Mouse (Mus musculus) myocyte (in vitro differentiated cells): ENCODE measurements around the gene Vkorc1. TPM values are rescaled to one million over a fixed set of nuclear protein-coding genes. Genes with fewer than 3 reads are reported as not detected.
"Not testable (repeated sequence)": the region's sequence is repeated elsewhere in the genome, so short reads cannot be mapped to it uniquely, and the experiment has no call there.

Source experiments
- H3K27me3 ChIP-seq: one replicate; pipeline ENCODE4 v1.6.1; 2011; ENCODE audit not compliant: control insufficient read depth, insufficient read depth, insufficient read length
- H3K36me3 ChIP-seq: one replicate; pipeline ENCODE4 v1.6.1; 2011; ENCODE audit not compliant: control insufficient read depth, insufficient read depth
- H3K4me2 ChIP-seq: one replicate; pipeline ENCODE4 v1.6.1; 2011; ENCODE audit warnings: low read depth, control low read depth
- H3K4me3 ChIP-seq: one replicate; pipeline ENCODE4 v1.5.1; 2011; ENCODE audit warnings: mild to moderate bottlenecking, control low read depth, moderate library complexity
- H3K79me2 ChIP-seq: one replicate; pipeline ENCODE4 v1.6.1; 2011; ENCODE audit not compliant: control insufficient read depth, insufficient read depth
- H3ac ChIP-seq: one replicate; pipeline ENCODE4 v1.6.1; 2011; ENCODE audit not compliant: control insufficient read depth, insufficient read length
- CEBPB ChIP-seq: IDR thresholded peaks from 2 replicates; pipeline ENCODE4 v1.6.1; 2011; ENCODE audit warnings: mild to moderate bottlenecking, moderate library complexity; ENCODE audit not compliant: poor library complexity, insufficient read depth, severe bottlenecking
- E2F4 ChIP-seq: IDR thresholded peaks from one replicate; pipeline ENCODE4 v1.6.1; 2011; ENCODE audit warnings: mild to moderate bottlenecking, control low read depth, moderate library complexity; ENCODE audit not compliant: insufficient read depth
- MAX ChIP-seq: IDR thresholded peaks from one replicate; pipeline ENCODE4 v1.6.1; 2011; ENCODE audit warnings: low read depth, mild to moderate bottlenecking, control low read depth
- MYOD1 ChIP-seq, 3 experiments: IDR thresholded peaks; one replicate each; pipeline ENCODE4 v1.6.1; 2011; ENCODE audit warnings: control low read depth in 2 of 3, low read depth in 2 of 3, mild to moderate bottlenecking in 2 of 3, moderate library complexity in 1 of 3; ENCODE audit not compliant: insufficient read length in 2 of 3, control insufficient read depth in 1 of 3
- MYOG ChIP-seq, 3 experiments: IDR thresholded peaks; one replicate each; pipeline ENCODE4 v1.6.1; 2011; ENCODE audit warnings: control low read depth in 2 of 3, low read depth in 2 of 3, mild to moderate bottlenecking in 2 of 3; ENCODE audit not compliant: insufficient read length in 2 of 3, control insufficient read depth in 1 of 3, insufficient read depth in 1 of 3
- POLR2A ChIP-seq: IDR thresholded peaks from one replicate; pipeline ENCODE4 v1.6.1; 2011; ENCODE audit warnings: low read depth, mild to moderate bottlenecking, control low read depth, moderate library complexity; ENCODE audit not compliant: insufficient read length
- POLR2AphosphoS2 ChIP-seq: IDR thresholded peaks from one replicate; pipeline ENCODE4 v1.6.1; 2011; ENCODE audit warnings: low read depth, control low read depth; ENCODE audit not compliant: insufficient read length
- REST ChIP-seq: IDR thresholded peaks from one replicate; pipeline ENCODE4 v1.6.1; 2011; ENCODE audit warnings: mild to moderate bottlenecking, control low read depth, moderate library complexity; ENCODE audit not compliant: insufficient read depth, insufficient read length
- SRF ChIP-seq: IDR thresholded peaks from one replicate; pipeline ENCODE4 v1.6.1; 2011; ENCODE audit warnings: low read depth; ENCODE audit not compliant: control insufficient read depth, insufficient read length
- TCF12 ChIP-seq: IDR thresholded peaks from one replicate; pipeline ENCODE4 v1.6.1; 2011; ENCODE audit warnings: mild to moderate bottlenecking, control low read depth; ENCODE audit not compliant: poor library complexity, insufficient read depth, severe bottlenecking
- TCF3 ChIP-seq: IDR thresholded peaks from one replicate; pipeline ENCODE4 v1.6.1; 2011; ENCODE audit warnings: low read depth, control low read depth; ENCODE audit not compliant: insufficient read length
- USF1 ChIP-seq: IDR thresholded peaks from one replicate; pipeline ENCODE4 v1.6.1; 2011; ENCODE audit warnings: low read depth, mild to moderate bottlenecking, control low read depth, moderate library complexity
- polyA plus RNA-seq: library from polyadenylated mRNA; unstranded; fragments of >200 nt; fragmentation: generic; extraction: Trizol; gene quantifications from one replicate; pipeline ENCODE4 v1.2.1, GENCODE M21; 2012; ENCODE audit warnings: missing spikeins

Gene Vkorc1
- 65.9 TPM for polyA plus RNA-seq

GRCm38 (mm10) chr7:127895442-127895841, at the start of gene Vkorc1, which contains the start of gene Gm21974:
TSS of gene Vkorc1 (minus strand) at chr7:127895617.
TSS of gene Gm21974 (minus strand) at chr7:127895454.
- H3K36me3 ChIP-seq = no peaks in the 10 kb centered on the region
- no peaks in the 10 kb centered on the region for H3K27me3 ChIP-seq
- H3K79me2 ChIP-seq = no peaks in the 10 kb centered on the region
- TF ChIP-seq POLR2AphosphoS2 (peak; percentile 93), REST (no peak), MYOD1 (IDR thresholded peaks at IDR 0.05; ENCODE audit: control insufficient read depth in 1 of 3, insufficient read length in 2 of 3, low read depth in 2 of 3) (peak in 2 of 3 experiments; percentile 0 to 38), CEBPB (no peak), USF1 (no peak), MYOG (IDR thresholded peaks at IDR 0.05; ENCODE audit: control insufficient read depth in 1 of 3, insufficient read depth in 1 of 3, insufficient read length in 2 of 3, low read depth in 2 of 3) (peak in 1 of 3 experiments; percentile 57), MAX (no peak), SRF (no peak), TCF3 (no peak), TCF12 (no peak), POLR2A (peak; percentile 96), E2F4 (no peak)
- H3K4me3 ChIP-seq = peak within 1 kb of the TSS; percentile 32
- H3K4me2 ChIP-seq = peak within 1 kb of the TSS; percentile 93
- peak within 1 kb of the TSS; percentile 10 for H3ac ChIP-seq

GRCm38 (mm10) chr7:127944614-127945013, 49.2 kb upstream of the Vkorc1 start:
- no peak overlapping the region for H3ac ChIP-seq
- H3K4me3 ChIP-seq = no peak overlapping the region
- no peak overlapping the region for H3K4me2 ChIP-seq
- H3K27me3 ChIP-seq = peaks cover 24% of the 10 kb centered on the region
- no peaks in the 10 kb centered on the region for H3K79me2 ChIP-seq
- H3K36me3 ChIP-seq = no peaks in the 10 kb centered on the region
- TF ChIP-seq REST (no peak), TCF3 (no peak), E2F4 (no peak), POLR2A (no peak), MAX (no peak), USF1 (no peak), CEBPB (no peak), MYOG (IDR thresholded peaks at IDR 0.05; ENCODE audit: control insufficient read depth in 1 of 3, insufficient read depth in 1 of 3, insufficient read length in 2 of 3, low read depth in 2 of 3) (no peak), MYOD1 (IDR thresholded peaks at IDR 0.05; ENCODE audit: control insufficient read depth in 1 of 3, insufficient read length in 2 of 3, low read depth in 2 of 3) (no peak), SRF (no peak), TCF12 (no peak), POLR2AphosphoS2 (no peak)

- H3K79me2 ChIP-seq = not testable (repeated sequence)
Measured at GRCm38 (mm10) chr7:127942097-127942496, 46.7 kb upstream of the Vkorc1 start.

DNA sequence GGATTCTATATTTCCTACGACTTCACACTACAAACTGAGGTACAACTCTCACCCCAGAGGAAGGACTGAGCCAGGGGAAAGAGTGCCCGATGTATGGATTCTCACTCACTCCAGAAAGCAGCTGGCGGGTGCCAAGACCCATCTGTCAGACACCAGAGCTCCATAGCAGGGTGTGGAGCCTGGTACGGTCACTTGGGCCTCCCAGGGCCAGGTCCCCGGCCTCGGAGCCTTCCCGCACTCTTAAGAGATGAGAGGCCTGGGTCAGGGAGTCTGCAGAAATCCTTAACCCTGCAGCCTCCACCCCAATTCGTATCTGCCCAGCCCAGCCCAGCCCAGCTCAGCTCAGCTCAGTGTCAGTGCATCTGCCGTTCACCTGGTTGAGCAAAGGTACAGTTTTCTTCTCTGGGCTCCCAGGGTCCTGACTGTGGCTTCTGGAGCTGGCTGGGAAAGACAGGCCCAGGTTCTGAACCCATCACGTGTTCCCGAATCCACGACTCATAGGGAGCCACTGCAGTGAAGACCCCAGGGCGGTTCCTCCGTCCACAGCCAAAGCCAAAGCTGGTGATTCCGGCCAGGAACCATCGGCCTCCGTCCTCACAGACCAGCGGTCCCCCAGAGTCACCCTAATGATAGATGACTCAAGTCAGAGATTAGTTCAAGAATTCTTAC, 40.9 kb upstream of the Vkorc1 start:
- Histone ChIP-seq H3K79me2 (no peaks in the 10 kb centered on the region), H3K27me3 (no peaks in the 10 kb centered on the region), H3K4me2 (peak overlapping the region; percentile 93), H3ac (peak overlapping the region; percentile 53), H3K4me3 (peak overlapping the region; percentile 27), H3K36me3 (no peaks in the 10 kb centered on the region)
- no peak for TF ChIP-seq E2F4
- no peak for TF ChIP-seq POLR2AphosphoS2
- no peak for TF ChIP-seq REST
- TF ChIP-seq TCF3 = no peak
- TF ChIP-seq CEBPB = no peak
- no peak for TF ChIP-seq SRF
- no peak for TF ChIP-seq TCF12
- TF ChIP-seq MAX = no peak
- no peak for TF ChIP-seq MYOD1 (IDR thresholded peaks at IDR 0.05; ENCODE audit: control insufficient read depth in 1 of 3, insufficient read length in 2 of 3, low read depth in 2 of 3)
- no peak for TF ChIP-seq USF1
- no peak for TF ChIP-seq POLR2A

More at GRCm38 (mm10) chr7:127942097-127942496, 46.7 kb upstream of the Vkorc1 start:
- H3ac ChIP-seq, H3K4me2 ChIP-seq, H3K4me3 ChIP-seq, H3K36me3 ChIP-seq: not testable (repeated sequence)
- peaks cover 24% of the 10 kb centered on the region for H3K27me3 ChIP-seq

DNA sequence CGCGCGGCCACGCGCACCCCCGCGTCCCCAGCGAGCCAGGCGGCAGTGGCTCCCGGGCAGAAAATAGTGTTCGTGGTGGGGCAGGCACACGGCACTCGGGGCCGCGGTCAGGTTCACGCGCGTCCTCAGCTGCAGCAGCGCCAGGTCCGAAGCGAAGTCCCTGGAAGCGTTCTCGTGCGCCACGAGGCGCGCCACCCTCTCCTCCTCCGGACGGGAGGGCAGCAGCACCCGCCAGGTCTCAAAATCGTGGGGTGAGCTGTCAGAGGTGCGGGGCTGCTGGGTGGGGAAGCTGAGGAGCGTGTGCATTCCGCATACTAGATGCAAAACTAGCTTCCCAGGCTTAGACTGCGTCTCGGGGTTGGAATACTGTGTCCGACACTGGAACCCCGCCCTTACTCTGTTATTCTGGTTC, 40.3 kb upstream of the Vkorc1 start:
- H3K4me3 ChIP-seq = peak overlapping the region; percentile 27
- H3K4me2 ChIP-seq = peak overlapping the region; percentile 93
- H3K27me3 ChIP-seq = no peaks in the 10 kb centered on the region
- H3ac ChIP-seq = peak overlapping the region; percentile 53
- no peaks in the 10 kb centered on the region for H3K36me3 ChIP-seq
- no peaks in the 10 kb centered on the region for H3K79me2 ChIP-seq
- no peak for TF ChIP-seq E2F4
- TF ChIP-seq POLR2AphosphoS2 = no peak
